Mouse (Mus musculus) lung, adult 2 months (tissue): ENCODE data around the gene Fkbp8.

ENCODE experiments used
- CTCF ChIP-seq: fragments of 200-500 bp; IDR thresholded peaks from 2 replicates; pipeline ENCODE4 v1.5.1; 2011; ENCODE audit warnings: mild to moderate bottlenecking, low read length, control low read depth; ENCODE audit not compliant: insufficient read depth
- POLR2A ChIP-seq: fragments of 200-500 bp; IDR thresholded peaks from 2 replicates; pipeline ENCODE4 v1.6.1; 2011; ENCODE audit warnings: low read depth, mild to moderate bottlenecking, control low read depth, low read length, borderline replicate concordance; ENCODE audit errors: extremely low read depth

DNA sequence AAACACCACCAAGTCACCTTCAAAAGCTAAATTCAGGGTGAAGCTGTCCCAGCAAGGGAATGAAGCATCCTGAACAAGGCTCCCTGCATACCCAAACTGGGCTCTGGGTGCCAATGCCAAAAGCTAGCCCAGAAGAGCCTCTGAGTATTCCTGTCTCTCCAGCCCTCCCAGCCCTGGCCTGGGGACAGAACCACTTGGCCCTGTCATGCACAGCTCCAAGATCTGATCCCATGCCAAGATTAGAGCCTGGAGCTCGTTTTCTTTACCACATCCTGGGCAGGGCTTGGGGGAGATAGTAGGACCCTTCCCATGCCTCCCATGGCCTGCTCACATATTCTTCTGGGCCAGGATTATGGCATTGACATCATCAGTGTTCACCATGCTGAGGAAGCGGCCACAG, 7.9 kb upstream of the Fkbp8 start:
- TF ChIP-seq CTCF: no peak
- TF ChIP-seq POLR2A: no peak
